26 mouse cellular contexts compared by ENCODE assay signal in the genomic region with DNA sequence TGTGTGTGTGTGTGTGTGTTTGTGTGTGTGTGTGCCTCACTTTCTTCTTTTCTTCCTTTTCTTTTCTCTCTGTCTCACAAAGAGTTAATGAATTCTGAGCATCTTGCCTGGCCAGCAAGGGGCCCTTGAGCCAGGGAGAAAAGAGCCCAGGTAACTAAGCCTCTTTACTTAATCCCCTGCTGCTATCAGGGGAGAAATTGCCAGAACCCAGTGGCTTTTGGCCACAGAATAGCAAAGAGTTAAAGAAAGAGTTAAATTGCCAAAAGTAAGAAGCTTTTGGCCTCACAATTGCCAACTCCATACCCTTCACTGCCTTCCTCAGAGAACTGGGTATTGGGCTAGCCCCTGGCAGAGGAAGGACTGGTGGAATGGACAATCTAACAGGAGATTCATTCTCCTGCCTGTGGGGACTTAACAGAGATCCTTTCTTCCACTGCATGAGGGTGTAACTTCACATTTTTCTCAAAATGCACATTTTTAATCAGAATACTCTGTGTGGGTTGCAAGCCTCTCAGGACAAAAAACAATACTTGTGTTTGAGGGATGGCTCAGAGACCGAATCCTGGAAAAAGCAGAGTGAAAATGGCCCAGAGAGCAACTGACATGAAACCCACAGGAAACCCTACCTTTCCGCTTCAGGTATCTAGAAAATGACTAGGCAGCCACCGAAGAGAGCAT.
"Had no signal": no experiment of that assay in that cellular context is flagged by ENCODE, and none has a peak within 500 bp of the region (broad histone marks: within the 10 kb centered on the region; RNA-seq: fewer than 3 reads in every experiment).

No protein-coding gene starts in this region.

- H3K9me3 ChIP-seq: heart, embryonic 13.5 days; heart, embryonic 15.5 days; hindbrain, embryonic 13.5 days; hindbrain, embryonic 15.5 days; intestine, embryonic 15.5 days; limb, embryonic 10.5 days; limb, embryonic 12.5 days had no signal

- DNase-seq: gastrocnemius, postnatal 14 days; gastrocnemius, postnatal 36 days; heart, adult 11 months; heart, adult 2 months; heart, postnatal 14 days; heart, postnatal 36 days; kidney, adult 18-20 months; kidney, adult 8-10 months; kidney, postnatal 10 days; kidney, postnatal 25 days; kidney, postnatal 4 days; liver had no signal

- H3K9ac ChIP-seq: heart, embryonic 13.5 days; heart, embryonic 15.5 days; hindbrain, embryonic 13.5 days; hindbrain, embryonic 15.5 days; intestine, embryonic 15.5 days; limb, embryonic 12.5 days had no signal

- H3K27ac ChIP-seq: heart, adult 2 months; heart, embryonic 13.5 days; heart, embryonic 15.5 days; hindbrain, embryonic 13.5 days; hindbrain, embryonic 15.5 days; hindbrain, postnatal 0 days; intestine, embryonic 15.5 days; layer of hippocampus, adult 2 months; left cerebral cortex, adult 2 months; limb, embryonic 10.5 days; limb, embryonic 12.5 days had no signal

- H3K36me3 ChIP-seq: heart, embryonic 13.5 days; heart, embryonic 15.5 days; hindbrain, embryonic 13.5 days; hindbrain, embryonic 15.5 days; intestine, embryonic 15.5 days; limb, embryonic 10.5 days; limb, embryonic 12.5 days had no signal

- H3K27me3 ChIP-seq: heart, embryonic 13.5 days; heart, embryonic 15.5 days; hindbrain, embryonic 15.5 days; intestine, embryonic 15.5 days; limb, embryonic 12.5 days had no signal

- H3K4me1 ChIP-seq: heart, embryonic 15.5 days had no signal

- ATAC-seq: hindbrain, postnatal 0 days; inflammation-experienced regulatory T-cells, adult 6 months; intestine, embryonic 15.5 days; intestine, postnatal 0 days had no signal

- H3K4me2 ChIP-seq: heart, embryonic 11.5 days; heart, embryonic 13.5 days; heart, embryonic 15.5 days; hindbrain, embryonic 13.5 days; hindbrain, embryonic 15.5 days; intestine, embryonic 15.5 days; limb, embryonic 12.5 days; liver, embryonic 11.5 days had no signal

- H3K4me3 ChIP-seq: heart, adult 2 months; heart, embryonic 13.5 days; heart, embryonic 15.5 days; hindbrain, embryonic 13.5 days; hindbrain, embryonic 15.5 days; intestine, embryonic 15.5 days; layer of hippocampus, adult 2 months; left cerebral cortex, adult 2 months; limb, embryonic 10.5 days; limb, embryonic 12.5 days had no signal
